Mouse (Mus musculus) v-Abl transformed pro-B cells (cell line): ENCODE data around the gene Tmem182.

Source experiments
- in situ Hi-C, 2 experiments: fragments of 400-800 bp; cut with MboI; formaldehyde crosslinking; loops; one replicate each; pipeline ENCODE4 v1.15.1; 2025; ENCODE audit not compliant: unreplicated experiment in 2 of 2

The Tmem182 gene

DNA sequence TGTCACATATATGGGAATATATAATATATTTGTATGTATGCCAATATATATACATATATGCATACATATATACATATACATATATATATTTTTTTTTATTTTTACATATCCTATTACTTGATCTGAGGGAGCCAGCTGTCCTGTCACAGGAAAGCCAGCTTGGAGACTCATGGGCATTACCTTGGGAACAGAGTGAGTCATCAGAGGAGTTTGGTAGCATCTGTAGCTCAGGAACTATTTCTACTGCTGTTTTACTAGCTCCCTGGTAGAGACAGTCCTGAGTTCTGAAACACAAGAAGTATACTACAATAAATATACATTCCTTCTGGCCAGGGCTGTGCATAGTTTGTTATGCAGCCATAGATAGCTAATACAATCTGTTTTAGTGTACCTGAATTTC is 98.3 kb downstream of the Tmem182 start:
- in situ Hi-C loops, result no loop called here
